Mouse (Mus musculus) forebrain, embryonic 16.5 days (tissue): ENCODE results near the gene Pfkm. TPM values are rescaled to one million over a fixed set of nuclear protein-coding genes. Genes with fewer than 3 reads are reported as not detected.

Experiments used
- ATAC-seq: fragments of 200-750 bp; cut with Nextera tagmentation; 2 replicates; pipeline ENCODE4 v1.8.0; 2017; ENCODE audit warnings: mild to moderate bottlenecking, moderate library complexity
- H3K27ac ChIP-seq: fragments of 300-500 bp; sonication (generic); 2 replicates; pipeline ENCODE4 v1.5.1; 2014; ENCODE audit warnings: low read length, control low read depth
- H3K27me3 ChIP-seq: fragments of 300-500 bp; sonication (generic); replicated peaks from 2 replicates; pipeline ENCODE4 v1.6.1; 2014; ENCODE audit warnings: low read length; ENCODE audit not compliant: control insufficient read depth, insufficient read depth
- H3K36me3 ChIP-seq: fragments of 300-500 bp; sonication (generic); 2 replicates; pipeline ENCODE4 v1.6.1; 2014; ENCODE audit not compliant: control insufficient read depth, insufficient read depth
- H3K4me1 ChIP-seq: fragments of 300-500 bp; sonication (generic); replicated peaks from 2 replicates; pipeline ENCODE4 v1.6.1; 2014; ENCODE audit warnings: low read length; ENCODE audit not compliant: control insufficient read depth, insufficient read depth
- H3K4me2 ChIP-seq: fragments of 300-500 bp; sonication (generic); 2 replicates; pipeline ENCODE4 v1.6.1; 2014; ENCODE audit warnings: mild to moderate bottlenecking, low read length, control low read depth
- H3K4me3 ChIP-seq: fragments of 300-500 bp; sonication (generic); replicated peaks from 2 replicates; pipeline ENCODE4 v1.5.1; 2014; ENCODE audit warnings: mild to moderate bottlenecking, low read length, control low read depth
- H3K9ac ChIP-seq: fragments of 300-500 bp; sonication (generic); replicated peaks from 2 replicates; pipeline ENCODE4 v1.6.1; 2014; ENCODE audit warnings: low read depth, low read length, control low read depth
- H3K9me3 ChIP-seq: fragments of 300-500 bp; sonication (generic); 2 replicates; pipeline ENCODE4 v1.6.1; 2016; ENCODE audit warnings: low read length; ENCODE audit not compliant: control insufficient read depth
- WGBS: fragments of 180-500 bp; shearing (Covaris S2); extraction: QIAGEN DNeasy Blood & Tissue Kit; methylation state at CpG from one replicate; pipeline ENCODE4 v1.1.7; 2014; 5-methylcytosine and 5-hydroxymethylcytosine counted together
- polyA plus RNA-seq: library from polyadenylated mRNA; unstranded; fragments of >200 nt; fragmentation: Nextera tagmentation; extraction: Ambion mirVana; gene quantifications from 2 replicates; pipeline ENCODE4 v1.2.1, GENCODE M21; 2015

Pfkm gene
- polyA plus RNA-seq, 1 experiment from 2014 or later = 97.0 TPM

GRCm38 (mm10) chr15:98093121-98094011 is 977 bp downstream of the Pfkm start, which contains the start of gene Senp1:
Senp1 (minus strand) TSS chr15:98093744.
- Histone ChIP-seq H3K36me3 (no peaks in the 10 kb centered on the region), H3K9me3 (no peaks in the 10 kb centered on the region), H3K4me3 (peak within 1 kb of the TSS; percentile 97), H3K27ac (peak within 1 kb of the TSS; percentile 92), H3K4me1 (peaks cover 11% of the 10 kb centered on the region), H3K9ac (peak within 1 kb of the TSS; percentile 93), H3K4me2 (peak within 1 kb of the TSS; percentile 83), H3K27me3 (no peaks in the 10 kb centered on the region)
- WGBS = under 1% methylated on average over 58 of the region's 58 CpGs
- peak; percentile 92 for ATAC-seq

DNA sequence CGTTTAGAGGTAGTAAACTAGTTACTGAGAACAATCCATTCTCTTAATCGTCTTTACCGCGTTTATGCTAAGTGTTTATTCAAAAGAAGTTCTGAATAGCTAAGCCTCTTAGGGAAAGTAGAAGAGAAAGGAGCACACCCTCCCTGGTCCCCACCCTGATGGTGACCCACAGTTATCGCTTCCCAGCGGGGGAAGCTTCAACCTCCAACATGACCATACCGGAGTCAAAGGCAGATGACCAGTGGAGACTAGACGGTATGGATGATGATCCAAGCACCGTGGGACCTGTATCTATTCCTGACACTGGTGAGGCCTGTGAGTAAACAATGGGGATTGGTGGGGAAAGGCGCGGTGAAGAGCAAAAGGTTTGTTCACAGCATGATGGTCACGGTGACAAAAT is 2.5 kb downstream of the Pfkm start:
- ATAC-seq = no peak
- Histone ChIP-seq H3K36me3 (no peaks in the 10 kb centered on the region), H3K9me3 (no peaks in the 10 kb centered on the region), H3K27ac (no peak overlapping the region), H3K27me3 (no peaks in the 10 kb centered on the region), H3K4me3 (no peak overlapping the region), H3K4me2 (no peak overlapping the region), H3K9ac (no peak overlapping the region), H3K4me1 (peaks cover 11% of the 10 kb centered on the region)
- 88% methylated on average over 12 of the region's 12 CpGs for WGBS

DNA sequence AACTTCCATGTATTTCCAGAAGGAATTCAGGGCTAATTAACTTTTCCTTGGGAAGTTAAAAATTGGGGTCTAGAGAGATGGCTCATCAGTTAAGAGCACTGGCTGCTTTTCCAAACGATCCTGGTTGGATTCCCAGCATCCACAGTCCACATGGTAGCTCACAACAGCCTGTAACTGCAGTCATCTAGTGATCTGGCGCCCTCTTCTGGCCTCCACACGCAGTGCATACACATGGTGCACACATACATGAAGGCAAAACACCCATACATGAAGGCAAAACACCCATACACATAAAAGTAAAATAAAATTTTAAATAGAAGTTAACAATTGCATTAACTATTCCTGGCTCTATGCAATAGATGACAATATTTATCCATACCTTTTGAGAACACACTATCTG is 4.6 kb downstream of the Pfkm start:
- H3K9me3 ChIP-seq = no peaks in the 10 kb centered on the region
- H3K36me3 ChIP-seq = no peaks in the 10 kb centered on the region
- 47% methylated on average over 3 of the region's 3 CpGs for WGBS
- H3K27me3 ChIP-seq = no peaks in the 10 kb centered on the region
- H3K27ac ChIP-seq = no peak overlapping the region
- peaks cover 6% of the 10 kb centered on the region for H3K4me1 ChIP-seq
- no peak for ATAC-seq
- H3K4me3 ChIP-seq = no peak overlapping the region
- no peak overlapping the region for H3K4me2 ChIP-seq
- H3K9ac ChIP-seq = no peak overlapping the region

GRCm38 (mm10) chr15:98098519-98098918 is 6.1 kb downstream of the Pfkm start:
- Histone ChIP-seq H3K27me3 (no peaks in the 10 kb centered on the region), H3K36me3 (no peaks in the 10 kb centered on the region), H3K4me1 (peaks cover 4% of the 10 kb centered on the region), H3K27ac (no peak overlapping the region), H3K4me3 (no peak overlapping the region), H3K9ac (no peak overlapping the region), H3K9me3 (no peaks in the 10 kb centered on the region), H3K4me2 (no peak overlapping the region)
- 89% methylated on average over 9 of the region's 9 CpGs for WGBS
- no peak for ATAC-seq

DNA sequence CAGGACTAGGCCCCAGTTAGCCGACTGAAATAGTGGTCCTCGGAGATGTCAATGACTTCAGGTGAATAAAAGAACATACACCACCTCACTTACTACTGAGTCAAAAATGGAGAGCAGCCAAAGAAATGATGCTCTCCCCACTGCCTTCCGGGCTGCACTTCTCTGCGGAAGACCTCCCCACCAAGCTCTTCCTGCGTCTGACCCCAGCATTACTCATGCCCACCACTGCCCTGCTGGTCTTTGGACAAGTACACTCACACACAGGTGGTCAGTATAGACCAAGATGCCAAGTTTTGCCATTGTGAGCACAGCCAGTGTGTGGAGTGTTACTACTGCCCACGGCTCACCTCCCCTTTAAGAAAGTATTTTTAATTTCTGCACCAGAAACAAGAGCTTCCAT is 10.0 kb downstream of the Pfkm start:
- H3K9me3 ChIP-seq = no peaks in the 10 kb centered on the region
- ATAC-seq = no peak
- 92% methylated on average over 6 of the region's 6 CpGs for WGBS
- no peak overlapping the region for H3K9ac ChIP-seq
- H3K4me3 ChIP-seq = no peak overlapping the region
- no peaks in the 10 kb centered on the region for H3K4me1 ChIP-seq
- H3K36me3 ChIP-seq = no peaks in the 10 kb centered on the region
- H3K27me3 ChIP-seq = no peaks in the 10 kb centered on the region
- H3K4me2 ChIP-seq = no peak overlapping the region
- no peak overlapping the region for H3K27ac ChIP-seq

- Histone ChIP-seq H3K4me1 (peaks cover 17% of the 10 kb centered on the region), H3K4me3 (no peak overlapping the region), H3K9me3 (no peaks in the 10 kb centered on the region), H3K27me3 (no peaks in the 10 kb centered on the region), H3K4me2 (no peak overlapping the region), H3K9ac (no peak overlapping the region), H3K27ac (no peak overlapping the region), H3K36me3 (no peaks in the 10 kb centered on the region)
- 79% methylated on average over 6 of the region's 6 CpGs for WGBS
- ATAC-seq = no peak
Observed at GRCm38 (mm10) chr15:98106506-98106905, 14.1 kb downstream of the Pfkm start.

DNA sequence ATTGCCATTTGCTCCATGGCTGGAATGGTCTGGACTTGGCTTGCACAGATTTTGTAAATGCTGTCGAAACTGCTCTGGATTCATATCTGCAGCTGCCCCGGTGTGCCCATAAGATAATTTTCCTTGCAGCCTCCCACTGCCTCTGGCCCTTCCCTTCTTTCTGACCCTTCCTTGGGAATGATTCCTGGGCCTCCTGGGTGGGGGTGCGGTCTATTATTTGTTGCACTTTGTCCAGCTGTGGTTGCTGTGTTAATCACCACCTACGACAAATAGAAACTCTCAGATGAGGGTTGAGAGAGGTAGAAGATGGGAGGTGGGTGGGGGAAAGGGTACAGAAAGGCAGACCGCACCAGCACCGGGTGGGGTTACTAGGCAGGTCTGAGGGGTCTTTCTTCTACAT is 14.8 kb downstream of the Pfkm start:
- no peak for ATAC-seq
- WGBS = 80% methylated on average over 6 of the region's 6 CpGs
- Histone ChIP-seq H3K27ac (no peak overlapping the region), H3K4me1 (peaks cover 17% of the 10 kb centered on the region), H3K9ac (no peak overlapping the region), H3K9me3 (no peaks in the 10 kb centered on the region), H3K27me3 (no peaks in the 10 kb centered on the region), H3K36me3 (no peaks in the 10 kb centered on the region), H3K4me2 (no peak overlapping the region), H3K4me3 (no peak overlapping the region)

GRCm38 (mm10) chr15:98107703-98108296 is 15.4 kb downstream of the Pfkm start:
- H3K36me3 ChIP-seq = no peaks in the 10 kb centered on the region; the same call in 1 of the 2 replicates
- peak overlapping the region; percentile 77 for H3K27ac ChIP-seq
- no peaks in the 10 kb centered on the region for H3K9me3 ChIP-seq
- peak; percentile 22 for ATAC-seq
- peaks cover 17% of the 10 kb centered on the region for H3K4me1 ChIP-seq
- peak overlapping the region; percentile 70 for H3K4me3 ChIP-seq
- 29% methylated on average over 11 of the region's 11 CpGs for WGBS
- no peaks in the 10 kb centered on the region for H3K27me3 ChIP-seq
- peak overlapping the region; percentile 85 for H3K9ac ChIP-seq
- peak overlapping the region; percentile 54 for H3K4me2 ChIP-seq

DNA sequence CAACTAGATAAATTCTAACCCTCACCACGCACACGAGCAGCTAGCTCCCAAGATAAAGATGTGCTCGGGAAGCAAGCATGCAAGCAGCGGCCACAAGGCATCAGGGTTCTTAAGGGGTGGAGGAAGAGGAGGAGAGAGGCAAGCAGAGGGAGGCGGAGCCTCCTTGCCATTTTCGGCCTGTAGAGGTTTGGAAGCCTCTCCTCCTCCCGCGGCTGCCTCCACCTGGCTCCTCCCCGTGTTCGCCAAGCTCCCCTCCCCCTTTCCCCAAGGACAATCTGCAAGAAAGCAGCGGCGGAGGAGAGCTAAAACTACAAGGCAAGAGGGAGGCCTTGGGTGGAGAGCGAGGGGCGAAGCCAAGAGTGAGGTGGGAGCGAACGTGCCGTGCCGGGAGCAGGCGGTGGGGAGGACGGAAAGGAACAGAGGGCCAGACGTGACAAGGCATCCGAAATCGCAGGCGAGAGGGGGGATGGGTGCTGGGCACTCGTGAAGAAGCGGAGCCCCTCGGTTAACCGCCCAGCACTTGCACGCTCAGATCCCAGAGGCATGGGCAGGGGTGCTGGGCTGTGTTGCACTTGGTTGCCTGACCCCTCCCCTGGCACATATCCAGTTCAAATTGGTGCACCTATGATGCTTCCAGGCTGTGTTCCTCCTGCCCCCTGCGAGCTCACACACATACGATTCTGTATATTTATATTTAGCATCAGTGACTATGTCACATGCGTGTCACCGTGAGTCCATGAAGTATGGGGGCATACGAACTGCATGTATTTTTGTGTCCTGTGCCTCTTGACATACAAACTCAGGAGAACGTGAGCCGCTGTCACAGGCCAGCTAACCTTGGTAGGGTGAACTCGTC is 16.1 kb downstream of the Pfkm start:
- WGBS = 2% methylated on average over 37 of the region's 37 CpGs
- ATAC-seq = peak; percentile 98
- no peaks in the 10 kb centered on the region for H3K27me3 ChIP-seq
- peak overlapping the region; percentile 54 for H3K4me2 ChIP-seq
- peak overlapping the region; percentile 85 for H3K9ac ChIP-seq
- H3K4me3 ChIP-seq = peak overlapping the region; percentile 70
- no peaks in the 10 kb centered on the region; the same call in 1 of the 2 replicates for H3K36me3 ChIP-seq
- H3K9me3 ChIP-seq = no peaks in the 10 kb centered on the region
- H3K27ac ChIP-seq = peak overlapping the region; percentile 77
- H3K4me1 ChIP-seq = peaks cover 17% of the 10 kb centered on the region
